Mouse (Mus musculus) heart, postnatal 25 days (tissue): ENCODE measurements around the gene Lsp1. TPM values are rescaled to one million over a fixed set of nuclear protein-coding genes. Genes with fewer than 3 reads are reported as not detected.

Experiments
- DNase-seq: peaks from one replicate; pipeline ENCODE4 v3.0.0; 2022; ENCODE audit warnings: low spot score
- intact Hi-C: fragments of 180-260 bp; cut with DNase I; formaldehyde crosslinking; loops from one replicate; pipeline ENCODE4 v1.15.1; 2025
- total RNA-seq, 2 experiments: library from RNA; stranded (reverse); gene quantifications; 2 replicates each; pipeline ENCODE4 v1.2.3; 2021

Lsp1 gene
- 10 to 100 TPM; 43.7 to 48.1 TPM for total RNA-seq

DNA sequence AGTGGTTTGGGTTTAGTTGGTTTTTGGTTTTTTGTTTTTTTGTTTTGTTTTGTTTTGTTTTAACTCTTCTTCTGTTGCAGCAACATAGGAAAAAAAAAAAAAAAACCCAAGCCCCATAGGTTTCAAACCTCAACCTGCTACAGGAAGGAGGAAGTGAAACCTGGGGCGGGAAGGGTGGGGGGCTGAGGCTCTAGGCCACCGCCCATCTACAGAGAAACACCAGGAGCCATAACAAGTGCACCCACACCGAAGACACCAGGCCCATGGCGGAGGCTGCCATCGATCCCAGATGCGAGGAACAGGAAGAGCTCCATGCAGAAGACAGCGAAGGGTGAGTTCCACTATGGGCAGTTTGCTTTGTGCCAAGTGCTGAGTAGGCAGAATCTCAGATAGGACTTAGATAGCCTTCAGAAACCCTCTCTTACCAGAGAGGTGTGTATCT lies at the start of gene Lsp1:
Lsp1 (plus strand) TSS at position 174 of the 442 bp plus-strand sequence.
- no peak for DNase-seq
- intact Hi-C loops: no loop called here

- intact Hi-C loops: loop anchor here (2.0 kb wide), 1 partner anchor 14 kb away; no protein-coding TSS in a partner anchor
- no peak for DNase-seq
Measured at GRCm38 (mm10) chr7:142413285-142413684, 47.3 kb upstream of the Lsp1 start.

GRCm38 (mm10) chr7:142415314-142415713 lies 45.3 kb upstream of the Lsp1 start:
- no peak for DNase-seq
- intact Hi-C loops: no loop called here

GRCm38 (mm10) chr7:142416225-142416624 lies 44.4 kb upstream of the Lsp1 start:
- intact Hi-C loops: no loop called here
- no peak for DNase-seq

GRCm38 (mm10) chr7:142418027-142418426 lies 42.6 kb upstream of the Lsp1 start:
- intact Hi-C loops: no loop called here
- DNase-seq: no peak

DNA sequence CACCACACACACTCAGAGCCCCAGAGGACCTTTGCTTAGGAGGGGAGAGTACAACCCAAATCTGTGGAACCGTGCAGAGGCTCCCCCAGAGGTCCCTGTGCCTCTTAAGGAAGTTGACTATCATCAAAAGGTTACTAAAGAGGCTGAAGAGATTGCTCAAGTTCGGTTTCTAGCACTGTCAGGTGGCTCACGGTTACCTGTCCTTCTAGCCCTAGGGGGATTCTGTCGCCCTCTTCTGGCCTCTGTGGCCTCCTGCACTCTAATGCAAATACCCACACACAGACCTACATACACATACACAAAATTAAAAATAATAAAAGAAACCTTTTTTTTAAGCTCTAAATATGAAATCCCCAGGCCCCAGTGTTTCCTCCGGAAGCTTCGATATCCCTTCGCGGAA lies 41.9 kb upstream of the Lsp1 start:
- DNase-seq: no peak
- intact Hi-C loops: no loop called here

DNA sequence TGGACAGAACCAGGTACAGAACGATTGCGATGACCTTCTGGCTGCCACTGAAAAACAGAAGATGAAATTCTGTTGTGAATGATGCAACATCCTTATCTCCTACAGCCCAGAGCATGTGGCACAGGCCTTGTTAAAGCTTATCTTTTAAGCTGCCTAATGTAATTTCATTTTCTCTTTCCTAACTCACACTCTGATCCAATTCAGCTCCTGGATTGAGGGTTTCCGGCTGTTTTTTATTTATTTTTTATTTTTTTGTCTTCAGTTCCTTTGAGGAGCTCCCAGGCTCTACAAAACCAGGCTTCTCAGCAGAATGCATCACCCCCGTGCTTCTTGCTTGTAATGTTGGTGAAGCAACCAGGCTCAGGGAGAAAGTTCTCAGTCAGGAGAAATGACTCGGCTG lies 40.7 kb upstream of the Lsp1 start:
- intact Hi-C loops: no loop called here
- no peak for DNase-seq

- no peak for DNase-seq
- intact Hi-C loops: no loop called here
Measured at GRCm38 (mm10) chr7:142421826-142422225, 38.8 kb upstream of the Lsp1 start.

GRCm38 (mm10) chr7:142425641-142426213 lies 34.9 kb upstream of the Lsp1 start:
- no peak for DNase-seq
- intact Hi-C loops: loop anchor here (2.0 to 5.0 kb wide), 3 partner anchors 38 to 91 kb away; partner anchors contain the start of gene Ctsd

DNA sequence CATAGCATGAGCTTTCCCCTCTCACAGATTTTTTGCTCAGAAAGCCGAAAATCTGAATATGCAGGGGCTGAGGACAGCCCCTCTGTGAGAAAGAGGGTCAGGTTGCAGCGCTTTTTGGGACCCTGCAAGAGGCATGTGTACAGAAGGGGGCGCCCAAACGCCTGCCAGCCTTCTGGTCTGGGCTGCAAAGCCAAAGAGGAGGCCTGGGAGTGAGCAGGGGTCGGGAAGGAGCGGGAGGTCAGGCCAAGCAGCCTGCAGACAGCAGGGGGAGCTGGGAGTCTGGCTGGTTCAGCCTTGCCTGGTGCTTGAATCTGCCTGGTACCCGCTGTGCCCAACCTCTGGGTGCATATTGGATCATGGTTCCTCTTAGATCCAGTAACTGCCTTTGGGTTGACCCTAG lies 32.4 kb upstream of the Lsp1 start:
- DNase-seq: no peak
- intact Hi-C loops: loop anchor here (5.0 kb wide), 1 partner anchor 41 kb away; the partner anchor contains the start of gene Ctsd

DNA sequence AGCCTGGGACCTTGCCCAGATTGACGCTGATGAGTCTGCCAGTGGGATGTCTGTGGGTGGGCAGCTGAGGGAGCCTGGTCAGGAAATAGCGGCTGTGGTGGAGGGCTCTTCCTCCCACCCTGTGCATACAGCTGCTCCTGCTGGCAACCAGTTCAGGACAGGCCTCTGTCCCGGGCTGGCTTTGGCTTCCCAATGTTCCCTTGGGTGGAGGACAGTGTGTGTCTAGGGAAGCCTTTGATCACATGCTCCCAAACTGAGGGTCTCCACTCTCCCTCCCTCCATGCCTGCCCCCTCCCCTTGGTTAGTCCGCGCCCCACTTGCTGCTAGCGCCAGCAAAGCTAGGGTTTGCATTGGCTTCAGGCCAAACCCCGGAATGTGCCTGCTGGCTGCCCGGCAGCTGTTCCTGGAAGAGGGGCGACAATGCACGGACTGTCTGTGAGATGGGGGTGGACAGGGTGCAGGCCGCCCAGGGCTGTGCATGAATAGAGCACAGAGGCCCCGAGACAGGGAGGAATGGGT lies 30.4 kb upstream of the Lsp1 start:
- intact Hi-C loops: no loop called here
- DNase-seq: no peak

GRCm38 (mm10) chr7:142431106-142431505 lies 29.5 kb upstream of the Lsp1 start:
- DNase-seq: no peak

GRCm38 (mm10) chr7:142433623-142434022 lies 27.0 kb upstream of the Lsp1 start:
- DNase-seq: no peak
- intact Hi-C loops: loop anchor here (2.0 kb wide), 1 partner anchor 73 kb away; no protein-coding TSS in a partner anchor

More at GRCm38 (mm10) chr7:142431106-142431505, 29.5 kb upstream of the Lsp1 start:
- intact Hi-C loops: no loop called here

- intact Hi-C loops: loop anchor here (2.0 kb wide), 1 partner anchor 74 kb away; no protein-coding TSS in a partner anchor
- DNase-seq: no peak
Measured at GRCm38 (mm10) chr7:142434137-142434865, 26.3 kb upstream of the Lsp1 start, which contains the start of gene Syt8. Gene Syt8, plus strand, starts transcription at chr7:142434850.

DNA sequence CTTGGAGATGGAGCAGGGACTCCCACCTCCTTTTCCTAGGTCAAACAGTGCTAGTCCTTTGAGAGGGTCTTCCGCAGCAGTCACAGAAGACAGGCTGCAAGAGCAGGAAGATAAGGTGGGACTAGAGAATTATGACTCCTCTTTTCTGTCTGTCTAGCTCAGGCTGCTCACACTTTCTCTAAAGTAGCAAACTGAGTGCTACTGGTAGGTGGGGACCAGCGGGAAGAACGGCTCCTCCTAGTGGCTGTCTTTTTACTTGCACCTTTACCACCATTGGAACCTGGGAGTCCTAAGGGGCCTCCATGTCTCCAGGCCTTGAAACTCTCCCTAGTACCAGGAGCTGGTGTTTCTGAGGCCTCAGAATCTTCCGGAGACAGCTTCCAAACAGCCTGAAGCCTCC lies 25.1 kb upstream of the Lsp1 start:
- intact Hi-C loops: loop anchor here (1.0 to 5.0 kb wide), 4 partner anchors 75 to 242 kb away; no protein-coding TSS in a partner anchor
- no peak for DNase-seq

DNA sequence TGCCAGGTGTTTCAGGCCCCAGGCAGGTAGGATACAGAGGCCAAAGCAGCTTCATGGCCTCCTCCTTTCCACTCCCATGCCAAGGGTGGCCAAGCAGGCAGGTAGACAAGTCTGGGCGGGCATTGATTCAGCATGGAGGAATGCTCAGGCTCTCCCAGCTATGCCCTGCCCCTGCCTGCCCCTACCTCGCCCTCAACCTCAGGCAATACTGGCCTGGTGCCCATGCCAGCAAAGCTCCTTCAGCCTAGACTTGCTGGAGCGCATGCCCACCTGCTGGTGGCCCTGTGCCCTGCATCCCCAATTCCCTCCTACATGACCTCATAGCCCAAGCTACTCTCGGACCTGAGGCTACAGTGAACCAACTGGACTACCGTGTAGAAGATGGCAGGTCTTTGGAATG lies 23.3 kb upstream of the Lsp1 start:
- intact Hi-C loops: loop anchor here (5.0 kb wide), 2 partner anchors 120 to 240 kb away; no protein-coding TSS in a partner anchor
- DNase-seq: no peak

- DNase-seq: no peak
Measured at GRCm38 (mm10) chr7:142439966-142440365, 20.6 kb upstream of the Lsp1 start.

GRCm38 (mm10) chr7:142440657-142441114 lies 19.9 kb upstream of the Lsp1 start:
- intact Hi-C loops: loop anchor here (1.0 to 5.0 kb wide), 3 partner anchors 37 to 139 kb away; no protein-coding TSS in a partner anchor
- DNase-seq: no peak

More at GRCm38 (mm10) chr7:142439966-142440365, 20.6 kb upstream of the Lsp1 start:
- intact Hi-C loops: loop anchor here (1.0 to 5.0 kb wide), 5 partner anchors 37 to 237 kb away; no protein-coding TSS in a partner anchor

DNA sequence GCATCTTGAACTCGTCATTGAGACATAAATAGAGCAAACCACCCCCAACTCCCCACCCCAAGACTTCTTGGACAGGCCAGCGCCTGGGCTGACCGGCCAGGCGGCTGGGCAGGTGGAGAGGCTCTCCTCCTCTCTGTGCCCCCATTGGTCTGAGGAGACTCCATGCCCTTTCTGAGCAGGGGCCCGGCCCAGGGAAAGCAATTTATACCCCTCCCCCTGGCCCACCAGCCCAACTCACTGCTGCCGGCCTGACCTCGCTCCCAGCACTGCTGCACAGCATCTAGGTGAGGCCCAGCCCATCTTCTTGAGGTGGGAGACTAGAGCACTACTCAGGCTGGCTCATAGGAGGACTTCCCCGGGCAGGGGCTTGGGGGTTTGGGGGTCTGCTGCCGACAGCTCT lies 19.0 kb upstream of the Lsp1 start, which contains the start of gene Tnni2:
Tnni2 (plus strand) TSS at position 224 of the 400 bp plus-strand sequence.
- DNase-seq: no peak
- intact Hi-C loops: loop anchor here (5.0 kb wide), 1 partner anchor 36 kb away; no protein-coding TSS in a partner anchor
